Mouse (Mus musculus) left cerebral cortex, postnatal 4 days (tissue): ENCODE data around the gene Capzb. TPM values are rescaled to one million over a fixed set of nuclear protein-coding genes. Genes with fewer than 3 reads are reported as not detected.

Experiments
- DNase-seq: peaks from one replicate; pipeline ENCODE4 v3.0.0-alpha.2; 2022
- intact Hi-C: fragments of 180-260 bp; cut with DNase I; formaldehyde crosslinking; loops from one replicate; pipeline ENCODE4 v1.15.1; 2025
- total RNA-seq, 2 experiments: library from RNA; stranded (reverse); gene quantifications; 2 replicates each; pipeline ENCODE4 v1.2.3; 2021

Capzb gene
- total RNA-seq, 2 experiments from 2014 or later = 298 to 302 TPM

DNA sequence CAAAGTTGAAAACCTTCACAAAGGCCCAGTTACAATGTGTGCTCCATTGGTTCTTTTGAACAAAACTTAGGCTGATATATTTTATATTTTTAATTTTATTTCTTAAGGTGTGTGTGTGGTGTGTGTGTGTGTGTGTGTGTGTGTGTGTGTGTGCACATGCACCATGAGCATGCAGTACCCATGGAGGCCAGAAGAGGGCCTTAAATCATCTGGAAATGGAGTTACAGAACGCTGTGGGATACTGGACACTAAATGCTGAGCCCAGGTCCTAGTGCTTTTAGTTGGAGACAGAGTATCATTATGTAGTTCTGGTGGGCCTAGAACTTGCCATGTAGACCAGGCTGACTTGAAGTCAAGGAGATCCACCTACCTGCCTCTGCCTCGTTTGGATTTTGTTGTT lies 13.5 kb upstream of the Capzb start:
- intact Hi-C loops = no loop called here
- no peak for DNase-seq

DNA sequence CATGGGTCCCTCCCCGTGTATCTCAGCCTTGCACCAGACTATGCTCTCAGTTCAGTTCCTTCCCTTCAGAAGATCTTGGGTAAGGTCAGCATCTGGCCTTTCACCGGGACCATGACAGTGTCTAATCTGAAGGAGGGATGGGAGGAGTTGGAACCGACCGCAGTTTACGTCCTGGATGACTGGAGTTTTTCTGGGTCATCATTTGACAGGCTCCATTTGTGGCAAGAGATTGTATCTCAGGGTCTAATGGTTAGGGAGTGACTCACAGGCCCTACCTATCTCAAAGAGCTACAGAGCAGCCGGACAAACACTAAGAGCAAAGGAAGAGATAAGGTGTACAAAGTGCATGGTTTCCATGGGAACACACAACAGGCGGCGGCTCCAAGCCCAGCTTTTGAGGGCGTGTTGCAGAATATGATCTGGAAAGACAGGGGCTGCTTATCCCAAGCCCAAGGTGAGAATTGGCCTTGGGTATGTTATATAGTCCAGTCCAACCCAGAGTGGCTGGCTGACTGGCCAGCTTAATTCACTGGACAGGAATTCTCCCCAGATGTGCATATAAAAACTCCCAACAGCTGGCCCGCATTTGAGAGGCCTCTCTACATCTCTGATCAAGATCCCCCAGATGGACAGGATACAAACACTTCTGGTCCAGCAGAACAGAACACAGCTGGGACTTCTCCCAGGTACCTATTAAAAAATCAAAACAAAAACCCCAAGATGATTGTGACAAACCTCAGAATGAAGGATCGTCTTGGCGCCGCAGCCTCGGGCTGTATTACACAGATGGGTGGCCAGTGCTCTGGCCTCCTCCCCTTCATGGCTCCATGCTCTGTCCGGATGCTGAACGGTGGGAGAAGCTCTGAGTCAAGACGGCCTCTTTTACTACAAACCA lies 12.7 kb upstream of the Capzb start:
- DNase-seq = no peak
- intact Hi-C loops = no loop called here

DNA sequence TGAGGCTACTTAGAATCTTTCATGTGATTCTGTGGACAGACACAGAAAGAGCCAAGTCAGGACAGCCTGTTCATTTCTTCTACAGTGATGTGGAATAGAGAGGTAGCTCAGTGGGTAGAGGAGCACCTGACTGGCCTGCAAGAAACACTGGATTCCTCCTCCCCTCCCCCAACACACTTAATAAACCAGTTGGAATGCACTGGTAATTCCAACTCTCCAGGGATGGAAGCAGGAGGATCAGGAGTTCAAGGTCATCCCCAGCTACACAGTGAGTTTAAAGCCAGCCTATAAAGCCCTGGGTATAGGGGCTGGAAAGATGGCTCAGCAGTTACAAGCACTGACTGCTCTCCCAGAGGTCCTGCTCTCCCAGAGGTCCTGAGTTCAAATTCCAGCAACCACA lies 10.2 kb upstream of the Capzb start:
- DNase-seq = no peak
- intact Hi-C loops = no loop called here

- no peak for DNase-seq
- intact Hi-C loops = no loop called here
Measured at GRCm38 (mm10) chr4:139185766-139186442, 6.8 kb upstream of the Capzb start.

GRCm38 (mm10) chr4:139187930-139188329 lies 4.8 kb upstream of the Capzb start:
- DNase-seq = no peak
- intact Hi-C loops = no loop called here

- intact Hi-C loops = no loop called here
Measured at GRCm38 (mm10) chr4:139191605-139192498, 847 bp upstream of the Capzb start.

DNA sequence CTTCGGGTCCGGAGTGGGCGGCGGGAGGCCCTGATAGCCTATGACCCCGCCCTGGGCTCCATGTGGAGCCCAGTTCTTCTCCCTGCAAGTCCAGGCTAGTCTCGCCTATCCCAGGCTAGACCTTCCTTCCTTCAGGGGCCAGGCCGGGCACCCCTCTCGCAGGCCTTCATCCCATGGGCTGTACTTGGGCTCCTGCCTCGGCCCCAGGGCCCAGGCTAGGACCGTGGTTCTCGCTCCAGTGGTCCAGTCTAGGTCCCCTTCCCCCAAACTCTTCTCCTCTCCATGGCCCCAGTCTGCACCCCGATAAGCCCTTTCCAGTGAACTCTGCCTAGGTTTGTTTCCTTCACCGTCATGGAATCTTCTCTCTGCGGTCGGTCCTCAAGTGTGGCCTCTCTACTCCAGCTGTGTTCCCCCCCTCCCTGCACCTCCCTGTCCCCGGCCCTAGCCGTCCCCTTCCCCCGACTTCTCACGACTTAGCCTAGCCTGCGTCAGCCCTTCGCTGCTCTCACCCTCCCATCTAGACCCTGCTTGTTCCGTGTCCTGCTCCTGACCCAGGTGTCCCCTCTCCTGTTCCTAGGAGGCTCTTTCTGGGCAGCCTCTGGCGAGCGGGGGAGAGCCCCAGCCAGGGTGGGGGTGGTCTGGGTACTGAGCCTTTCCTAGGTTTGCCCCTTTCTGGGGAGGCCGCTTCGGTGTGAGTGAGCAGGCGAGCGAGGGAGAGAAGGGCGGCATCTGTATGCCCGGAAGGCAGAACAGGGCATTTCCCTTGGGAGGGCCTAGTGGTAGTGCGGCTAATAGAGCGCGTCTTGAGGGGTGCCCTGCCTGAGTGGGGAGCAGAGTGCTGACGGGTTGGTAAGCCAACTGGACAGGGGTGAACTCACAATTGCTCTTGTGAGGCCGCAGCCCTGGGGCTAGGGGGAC lies 736 bp downstream of the Capzb start:
- no peak for DNase-seq
- intact Hi-C loops = no loop called here

More at GRCm38 (mm10) chr4:139191605-139192498, 847 bp upstream of the Capzb start:
- DNase-seq = no peak

- intact Hi-C loops = no loop called here
- no peak for DNase-seq
Measured at GRCm38 (mm10) chr4:139195101-139195500, 2.4 kb downstream of the Capzb start.

- no peak for DNase-seq
- intact Hi-C loops = no loop called here
Measured at GRCm38 (mm10) chr4:139196464-139196863, 3.8 kb downstream of the Capzb start.

GRCm38 (mm10) chr4:139196949-139197348 lies 4.2 kb downstream of the Capzb start:
- no peak for DNase-seq
- intact Hi-C loops = no loop called here

DNA sequence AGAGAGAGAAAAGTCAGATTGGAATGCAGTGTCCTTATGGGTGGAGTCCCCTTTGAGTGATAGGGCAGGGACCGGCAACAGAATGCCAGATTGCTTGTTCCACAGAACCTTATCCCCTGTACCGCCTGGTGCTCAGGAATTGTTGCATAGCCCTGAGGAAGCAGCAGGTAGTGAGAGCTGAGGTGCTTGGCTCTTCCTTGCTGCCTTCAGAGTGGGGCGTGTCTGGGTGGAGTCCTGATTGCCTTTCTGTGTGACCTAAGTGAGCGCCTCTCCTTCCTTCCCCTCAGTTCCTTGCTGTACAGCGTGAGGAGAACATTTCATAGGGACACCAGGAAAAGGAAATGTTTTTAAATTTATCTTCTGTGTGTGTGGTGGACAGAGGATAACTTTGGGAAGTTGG lies 4.8 kb downstream of the Capzb start:
- DNase-seq = no peak
- intact Hi-C loops = no loop called here

DNA sequence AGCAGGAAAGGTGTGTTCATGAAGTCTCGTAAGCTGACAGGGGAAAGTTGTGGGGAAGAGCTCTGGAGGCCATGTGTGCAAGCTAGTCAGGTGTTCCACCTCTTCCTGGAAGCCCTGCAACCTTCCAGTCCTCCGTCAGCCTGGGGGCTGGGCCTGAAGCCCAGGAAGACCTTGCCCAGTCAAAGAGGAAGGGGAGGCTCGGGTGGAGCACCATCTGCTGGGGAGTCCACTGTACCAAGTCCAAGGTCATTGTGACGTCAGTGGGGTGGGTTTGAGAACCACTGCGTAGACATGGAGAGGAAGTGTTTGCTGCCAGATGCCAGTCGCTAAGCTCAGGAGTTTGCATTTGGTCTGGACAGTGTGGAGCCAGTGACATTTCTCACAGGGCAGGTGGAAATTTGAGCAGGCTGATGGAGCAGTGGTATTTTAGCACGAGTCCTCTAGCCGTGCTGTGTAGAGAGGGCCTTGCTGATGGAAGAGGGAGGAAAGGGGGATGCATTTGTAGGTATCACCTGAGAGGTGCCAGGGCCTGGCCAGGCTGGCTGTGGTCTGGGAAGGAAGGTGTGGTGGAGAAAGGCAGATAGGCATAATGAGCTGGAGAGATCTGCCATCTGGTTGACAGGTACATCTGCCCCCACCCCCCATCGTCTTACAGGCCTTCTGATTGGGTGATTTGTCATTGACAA lies 5.4 kb downstream of the Capzb start:
- intact Hi-C loops = no loop called here
- peak; percentile 27 for DNase-seq

DNA sequence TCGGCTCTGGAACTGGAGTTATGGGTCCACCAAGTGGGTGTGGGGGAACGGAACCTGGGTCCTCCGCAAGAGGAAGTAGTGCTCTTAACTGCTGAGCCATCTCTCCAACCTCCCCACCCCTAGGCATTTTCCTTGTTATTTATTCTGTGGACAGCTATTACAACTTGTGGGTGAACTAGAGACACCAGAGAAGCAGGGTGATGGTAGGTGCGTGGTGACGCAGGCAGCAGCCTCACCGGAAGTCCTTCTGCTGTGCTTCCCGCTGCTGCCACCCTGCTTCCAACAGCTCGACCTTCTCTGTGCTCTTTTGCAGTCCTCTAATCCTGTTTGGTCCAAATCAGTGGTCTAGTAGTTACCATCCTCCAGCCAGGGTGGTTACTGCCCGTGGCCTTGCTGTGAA lies 6.4 kb downstream of the Capzb start:
- intact Hi-C loops = no loop called here
- DNase-seq = no peak

- intact Hi-C loops = no loop called here
- no peak for DNase-seq
Measured at GRCm38 (mm10) chr4:139199703-139200340, 7.1 kb downstream of the Capzb start.

- intact Hi-C loops = no loop called here
- no peak for DNase-seq
Measured at GRCm38 (mm10) chr4:139200946-139201345, 8.2 kb downstream of the Capzb start.

GRCm38 (mm10) chr4:139202556-139202955 lies 9.9 kb downstream of the Capzb start:
- no peak for DNase-seq
- intact Hi-C loops = no loop called here

DNA sequence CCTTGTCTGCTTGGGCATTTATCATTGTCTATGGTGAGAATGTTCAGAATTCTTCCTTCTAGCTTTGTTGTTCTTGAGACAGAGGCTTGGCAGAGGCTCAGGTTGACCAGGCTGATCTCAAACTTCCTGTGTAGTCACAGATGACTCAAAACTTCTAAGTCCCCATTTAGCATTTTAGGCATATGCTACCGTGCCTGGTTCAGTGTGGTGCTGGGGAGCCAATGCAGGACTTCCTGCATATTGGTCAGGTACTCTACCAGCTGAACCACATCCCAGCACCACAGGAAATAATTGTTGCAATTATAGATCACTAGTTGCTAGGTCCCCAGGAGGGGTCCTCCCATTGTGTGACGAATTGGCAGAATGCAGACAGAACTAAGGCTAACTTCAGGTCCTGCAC lies 10.7 kb downstream of the Capzb start:
- intact Hi-C loops = no loop called here

GRCm38 (mm10) chr4:139205842-139206241 lies 13.1 kb downstream of the Capzb start:
- no peak for DNase-seq
- intact Hi-C loops = no loop called here

More for the DNA sequence above, 10.7 kb downstream of the Capzb start:
- no peak for DNase-seq
